Mouse (Mus musculus) CH12.LX (cell line): ENCODE results near the gene Inpp5e. TPM values are rescaled to one million over a fixed set of nuclear protein-coding genes. Genes with fewer than 3 reads are reported as not detected.

Source experiments
- DNase-seq: peaks from one replicate; pipeline ENCODE4 v3.0.0-alpha.2; 2013; ENCODE audit errors: extremely low read depth
- H3K27ac ChIP-seq: 2 replicates; pipeline ENCODE4 v1.5.1; 2012; ENCODE audit warnings: low read depth, mild to moderate bottlenecking, control low read depth, moderate library complexity; ENCODE audit not compliant: insufficient read depth
- H3K27me3 ChIP-seq: replicated peaks from 2 replicates; pipeline ENCODE3; 2012; ENCODE audit warnings: inconsistent platforms
- H3K36me3 ChIP-seq, 2 experiments: replicated peaks in 1 of 2; 2 replicates each; pipeline versions ENCODE3 to v1.6.1; 2012; ENCODE audit warnings: inconsistent platforms in 1 of 2, low read length in 1 of 2, mild to moderate bottlenecking in 1 of 2, mixed read lengths in 1 of 2, moderate library complexity in 1 of 2; ENCODE audit not compliant: control insufficient read depth in 1 of 2, insufficient read depth in 1 of 2
- H3K4me1 ChIP-seq, 2 experiments: 2 replicates each; pipeline ENCODE4 v1.6.1; 2012; ENCODE audit warnings: inconsistent platforms in 1 of 2, moderate library complexity in 1 of 2; ENCODE audit not compliant: insufficient read depth in 2 of 2, control insufficient read depth in 1 of 2
- H3K4me2 ChIP-seq: 2 replicates; pipeline ENCODE4 v1.6.1; 2012; ENCODE audit warnings: low read depth, mild to moderate bottlenecking, control low read depth; ENCODE audit not compliant: poor library complexity, insufficient read depth, severe bottlenecking
- H3K4me3 ChIP-seq, 3 experiments: fragments of 150-350 bp in 1 of 3; sonication (generic) in 1 of 3; replicated peaks in 1 of 3; 2 replicates each; pipeline versions ENCODE3 to v1.5.1; 2011 to 2012; ENCODE audit warnings: low read depth in 2 of 3, low read length in 2 of 3, mild to moderate bottlenecking in 2 of 3, moderate library complexity in 2 of 3, control low read depth in 1 of 3, improper control_type of control experiment in 1 of 3, inconsistent platforms in 1 of 3, mixed read lengths in 1 of 3; ENCODE audit not compliant: poor library complexity in 1 of 3
- H3K79me2 ChIP-seq: replicated peaks from 2 replicates; pipeline ENCODE4 v1.6.1; 2012; ENCODE audit warnings: mild to moderate bottlenecking, moderate library complexity; ENCODE audit not compliant: control insufficient read depth, poor library complexity, insufficient read depth, severe bottlenecking; ENCODE audit errors: extremely low read depth
- H3K9ac ChIP-seq: 2 replicates; pipeline ENCODE4 v1.6.1; 2012; ENCODE audit warnings: low read depth, mild to moderate bottlenecking, control low read depth, moderate library complexity; ENCODE audit not compliant: insufficient read depth
- H3K9me3 ChIP-seq: replicated peaks from 2 replicates; pipeline ENCODE3; 2012; ENCODE audit warnings: low read length, inconsistent platforms, mixed read lengths
- BHLHE40 ChIP-seq: IDR thresholded peaks from 2 replicates; pipeline ENCODE4 v1.6.1; 2011; ENCODE audit warnings: mild to moderate bottlenecking, low read depth, low read length, improper control_type of control experiment
- CHD1 ChIP-seq: IDR thresholded peaks from 2 replicates; pipeline ENCODE4 v1.6.1; 2012; ENCODE audit warnings: low read depth, low read length, improper control_type of control experiment, inconsistent platforms
- CTCF ChIP-seq, 2 experiments: IDR thresholded peaks in 1 of 2; conservative IDR thresholded peaks in 1 of 2; 2 replicates each; pipeline ENCODE4 v1.5.1; 2011 to 2012; ENCODE audit warnings: low read depth in 2 of 2, low read length in 2 of 2, improper control_type of control experiment in 1 of 2, inconsistent platforms in 1 of 2, mild to moderate bottlenecking in 1 of 2, moderate library complexity in 1 of 2
- ELF1 ChIP-seq: IDR thresholded peaks from 2 replicates; pipeline ENCODE4 v1.6.1; 2014; ENCODE audit warnings: low read depth, mild to moderate bottlenecking, inconsistent platforms, low read length, improper control_type of control experiment
- EP300 ChIP-seq: IDR thresholded peaks from 2 replicates; pipeline ENCODE4 v1.6.1; 2011; ENCODE audit warnings: low read length, improper control_type of control experiment
- ETS1 ChIP-seq: conservative IDR thresholded peaks from 2 replicates; pipeline ENCODE4 v1.6.1; 2012; ENCODE audit warnings: low read depth, mild to moderate bottlenecking, inconsistent platforms, low read length, improper control_type of control experiment, moderate library complexity
- GABPA ChIP-seq: IDR thresholded peaks from 2 replicates; pipeline ENCODE4 v1.6.1; 2012; ENCODE audit warnings: low read depth, low read length, improper control_type of control experiment, inconsistent platforms; ENCODE audit not compliant: insufficient replicate concordance
- HCFC1 ChIP-seq: IDR thresholded peaks from 2 replicates; pipeline ENCODE4 v1.6.1; 2012; ENCODE audit warnings: low read depth, mild to moderate bottlenecking, inconsistent platforms, low read length, improper control_type of control experiment
- IRF4 ChIP-seq: IDR thresholded peaks from 2 replicates; pipeline ENCODE4 v1.6.1; 2014; ENCODE audit warnings: low read depth, mild to moderate bottlenecking, inconsistent platforms, low read length, improper control_type of control experiment
- JUN ChIP-seq: IDR thresholded peaks from 2 replicates; pipeline ENCODE4 v1.6.1; 2011; ENCODE audit warnings: low read depth, mild to moderate bottlenecking, low read length, improper control_type of control experiment, moderate library complexity; ENCODE audit not compliant: insufficient read depth
- KAT2A ChIP-seq: IDR thresholded peaks from 2 replicates; pipeline ENCODE4 v1.6.1; 2012; ENCODE audit warnings: low read length, improper control_type of control experiment, inconsistent platforms; ENCODE audit not compliant: insufficient replicate concordance
- MAFK ChIP-seq: IDR thresholded peaks from 2 replicates; pipeline ENCODE4 v1.6.1; 2011; ENCODE audit warnings: low read length, improper control_type of control experiment; ENCODE audit not compliant: insufficient replicate concordance
- MYC ChIP-seq: IDR thresholded peaks from 2 replicates; pipeline ENCODE4 v1.6.1; 2011; ENCODE audit warnings: low read depth, mild to moderate bottlenecking, improper control_type of control experiment, low read length
- NELFE ChIP-seq: IDR thresholded peaks from 2 replicates; pipeline ENCODE4 v1.6.1; 2011; ENCODE audit warnings: low read depth, low read length, improper control_type of control experiment
- NRF1 ChIP-seq: IDR thresholded peaks from 2 replicates; pipeline ENCODE4 v1.6.1; 2014; ENCODE audit warnings: low read depth, mild to moderate bottlenecking, inconsistent platforms, low read length, improper control_type of control experiment, moderate library complexity
- PAX5 ChIP-seq: IDR thresholded peaks from 2 replicates; pipeline ENCODE4 v1.6.1; 2012; ENCODE audit warnings: low read length, inconsistent platforms, mixed read lengths
- POLR2A ChIP-seq: IDR thresholded peaks from 2 replicates; pipeline ENCODE4 v1.6.1; 2011; ENCODE audit warnings: low read depth, mild to moderate bottlenecking, improper control_type of control experiment, low read length
- RAD21 ChIP-seq: IDR thresholded peaks from 2 replicates; pipeline ENCODE4 v1.6.1; 2011; ENCODE audit warnings: low read depth, mild to moderate bottlenecking, low read length, improper control_type of control experiment, moderate library complexity
- RCOR1 ChIP-seq: conservative IDR thresholded peaks from 2 replicates; pipeline ENCODE4 v1.6.1; 2012; ENCODE audit warnings: low read depth, mild to moderate bottlenecking, inconsistent platforms, low read length, improper control_type of control experiment
- SMC3 ChIP-seq: IDR thresholded peaks from 2 replicates; pipeline ENCODE4 v1.6.1; 2011; ENCODE audit warnings: low read depth, low read length, improper control_type of control experiment
- TBP ChIP-seq: conservative IDR thresholded peaks from 2 replicates; pipeline ENCODE4 v1.6.1; 2011; ENCODE audit warnings: low read depth, low read length, improper control_type of control experiment
- TCF12 ChIP-seq: IDR thresholded peaks from 2 replicates; pipeline ENCODE4 v1.6.1; 2014; ENCODE audit warnings: low read depth, mild to moderate bottlenecking, inconsistent platforms, low read length, improper control_type of control experiment
- UBTF ChIP-seq: IDR thresholded peaks from 2 replicates; pipeline ENCODE4 v1.6.1; 2012; ENCODE audit warnings: low read depth, mild to moderate bottlenecking, inconsistent platforms, low read length, improper control_type of control experiment, moderate library complexity
- ZC3H11A ChIP-seq: IDR thresholded peaks from 2 replicates; pipeline ENCODE4 v1.6.1; 2012; ENCODE audit warnings: low read depth, mild to moderate bottlenecking, inconsistent platforms, low read length, improper control_type of control experiment
- ZKSCAN1 ChIP-seq: IDR thresholded peaks from 2 replicates; pipeline ENCODE4 v1.6.1; 2012; ENCODE audit warnings: low read depth, inconsistent platforms, low read length, improper control_type of control experiment, borderline replicate concordance
- ZMIZ1 ChIP-seq: IDR thresholded peaks from 2 replicates; pipeline ENCODE4 v1.6.1; 2012; ENCODE audit warnings: low read depth, mild to moderate bottlenecking, inconsistent platforms, low read length, improper control_type of control experiment
- ZNF384 ChIP-seq: IDR thresholded peaks from 2 replicates; pipeline ENCODE4 v1.6.1; 2012; ENCODE audit warnings: low read depth, low read length, improper control_type of control experiment, inconsistent platforms
- dilution Hi-C: fragments of 300-500 bp; cut with MboI; formaldehyde crosslinking; loops from 2 replicates; pipeline ENCODE4 v1.14.3; 2020; ENCODE audit warnings: low sequenced_read_pairs; ENCODE audit not compliant: extremely low pct_unique_long_range_greater_than_20kb, extremely low pct_ligation_motif_present
- in situ Hi-C: fragments of 300-500 bp; cut with MboI; formaldehyde crosslinking; loops from 3 replicates; pipeline ENCODE4 v1.14.3; 2019; ENCODE audit warnings: low sequenced_read_pairs, low pct_ligation_motif_present, low pct_unique_long_range_greater_than_20kb, mixed read lengths
- polyA plus RNA-seq: library from polyadenylated mRNA; unstranded; fragments of >175 nt; gene quantifications from 2 replicates; pipeline ENCODE4 v1.2.1, GENCODE M21; 2012; ENCODE audit warnings: low read depth; ENCODE audit not compliant: insufficient read length
- total RNA-seq, 2 experiments: library from RNA; depleted of rRNA; stranded (reverse); fragments of 300-350 nt in 1 of 2; fragments of >200 nt in 1 of 2; gene quantifications; 2 replicates each; pipeline ENCODE4 v1.2.3; 2012 to 2014

Gene Inpp5e
- total and polyA plus RNA-seq, 3 experiments = 5.2 to 10.2 (median 9.6) TPM

GRCm38 (mm10) chr2:26401023-26401422 lies 8.0 kb downstream of the Inpp5e start:
- H3K4me1 ChIP-seq = peaks cover 3 to 18% of the 10 kb centered on the region in 2 experiments
- DNase-seq = no peak
- H3K27me3 ChIP-seq = no peaks in the 10 kb centered on the region
- no peaks in the 10 kb centered on the region for H3K79me2 ChIP-seq
- H3K4me2 ChIP-seq = no peak overlapping the region
- H3K4me3 ChIP-seq = no peak overlapping the region
- no peaks in the 10 kb centered on the region for H3K9me3 ChIP-seq
- in situ Hi-C loops (no loop called here), dilution Hi-C loops (no loop called here)
- peaks cover 61 to 83% of the 10 kb centered on the region in 2 experiments for H3K36me3 ChIP-seq
- TF ChIP-seq EP300 = no peak
- TF ChIP-seq POLR2A = no peak
- no peak for TF ChIP-seq KAT2A
- TF ChIP-seq TBP = no peak
- TF ChIP-seq PAX5 = no peak
- no peak for TF ChIP-seq CTCF (conservative IDR thresholded peaks at IDR 0.05 in 1 of 2, IDR thresholded peaks at IDR 0.05 in 1 of 2; ENCODE audit: low read depth in 2 of 2, low read length in 2 of 2)
- no peak for TF ChIP-seq ETS1
- TF ChIP-seq MAFK = no peak
- no peak for TF ChIP-seq UBTF
- no peak for TF ChIP-seq CHD1
- no peak for TF ChIP-seq NELFE
- no peak for TF ChIP-seq IRF4
- no peak for TF ChIP-seq RCOR1
- no peak for TF ChIP-seq NRF1
- no peak overlapping the region for H3K9ac ChIP-seq
- no peak overlapping the region for H3K27ac ChIP-seq

GRCm38 (mm10) chr2:26400296-26400695 lies 8.7 kb downstream of the Inpp5e start:
- Histone ChIP-seq H3K4me2 (no peak overlapping the region), H3K27ac (no peak overlapping the region), H3K36me3 (peaks cover 69 to 87% of the 10 kb centered on the region in 2 experiments), H3K4me1 (peaks cover 0 to 12% of the 10 kb centered on the region in 2 experiments; a peak in 1 of 4 replicates), H3K4me3 (no peak overlapping the region), H3K79me2 (no peaks in the 10 kb centered on the region), H3K27me3 (no peaks in the 10 kb centered on the region), H3K9ac (no peak overlapping the region), H3K9me3 (no peaks in the 10 kb centered on the region)
- in situ Hi-C loops = no loop called here
- dilution Hi-C loops = no loop called here
- DNase-seq = no peak
- TF ChIP-seq TCF12 (no peak), HCFC1 (no peak), ZKSCAN1 (no peak), EP300 (no peak), ZNF384 (no peak), BHLHE40 (no peak), JUN (no peak), PAX5 (no peak), GABPA (no peak), KAT2A (no peak), ZMIZ1 (no peak), ZC3H11A (no peak), MAFK (no peak), SMC3 (no peak), ELF1 (no peak), RAD21 (no peak), ETS1 (no peak), MYC (no peak)
